Mouse (Mus musculus) forebrain, embryonic 16.5 days (tissue): ENCODE measurements at regions not wholly inside any gene's neighbourhood (a gene's known extent, or its start where the extent isn't known, plus 50 kb on each side); places are given as distances from the start of the nearest gene placed in this dataset.

ENCODE experiments used
- ATAC-seq: fragments of 200-750 bp; cut with Nextera tagmentation; 2 replicates; pipeline ENCODE4 v1.8.0; 2017; ENCODE audit warnings: mild to moderate bottlenecking, moderate library complexity
- H3K27ac ChIP-seq: fragments of 300-500 bp; sonication (generic); 2 replicates; pipeline ENCODE4 v1.5.1; 2014; ENCODE audit warnings: low read length, control low read depth
- H3K27me3 ChIP-seq: fragments of 300-500 bp; sonication (generic); replicated peaks from 2 replicates; pipeline ENCODE4 v1.6.1; 2014; ENCODE audit warnings: low read length; ENCODE audit not compliant: control insufficient read depth, insufficient read depth
- H3K36me3 ChIP-seq: fragments of 300-500 bp; sonication (generic); 2 replicates; pipeline ENCODE4 v1.6.1; 2014; ENCODE audit not compliant: control insufficient read depth, insufficient read depth
- H3K4me1 ChIP-seq: fragments of 300-500 bp; sonication (generic); replicated peaks from 2 replicates; pipeline ENCODE4 v1.6.1; 2014; ENCODE audit warnings: low read length; ENCODE audit not compliant: control insufficient read depth, insufficient read depth
- H3K4me2 ChIP-seq: fragments of 300-500 bp; sonication (generic); 2 replicates; pipeline ENCODE4 v1.6.1; 2014; ENCODE audit warnings: mild to moderate bottlenecking, low read length, control low read depth
- H3K4me3 ChIP-seq: fragments of 300-500 bp; sonication (generic); replicated peaks from 2 replicates; pipeline ENCODE4 v1.5.1; 2014; ENCODE audit warnings: mild to moderate bottlenecking, low read length, control low read depth
- H3K9ac ChIP-seq: fragments of 300-500 bp; sonication (generic); replicated peaks from 2 replicates; pipeline ENCODE4 v1.6.1; 2014; ENCODE audit warnings: low read depth, low read length, control low read depth
- H3K9me3 ChIP-seq: fragments of 300-500 bp; sonication (generic); 2 replicates; pipeline ENCODE4 v1.6.1; 2016; ENCODE audit warnings: low read length; ENCODE audit not compliant: control insufficient read depth
- WGBS: fragments of 180-500 bp; shearing (Covaris S2); extraction: QIAGEN DNeasy Blood & Tissue Kit; methylation state at CpG from one replicate; pipeline ENCODE4 v1.1.7; 2014; 5-methylcytosine and 5-hydroxymethylcytosine counted together

DNA sequence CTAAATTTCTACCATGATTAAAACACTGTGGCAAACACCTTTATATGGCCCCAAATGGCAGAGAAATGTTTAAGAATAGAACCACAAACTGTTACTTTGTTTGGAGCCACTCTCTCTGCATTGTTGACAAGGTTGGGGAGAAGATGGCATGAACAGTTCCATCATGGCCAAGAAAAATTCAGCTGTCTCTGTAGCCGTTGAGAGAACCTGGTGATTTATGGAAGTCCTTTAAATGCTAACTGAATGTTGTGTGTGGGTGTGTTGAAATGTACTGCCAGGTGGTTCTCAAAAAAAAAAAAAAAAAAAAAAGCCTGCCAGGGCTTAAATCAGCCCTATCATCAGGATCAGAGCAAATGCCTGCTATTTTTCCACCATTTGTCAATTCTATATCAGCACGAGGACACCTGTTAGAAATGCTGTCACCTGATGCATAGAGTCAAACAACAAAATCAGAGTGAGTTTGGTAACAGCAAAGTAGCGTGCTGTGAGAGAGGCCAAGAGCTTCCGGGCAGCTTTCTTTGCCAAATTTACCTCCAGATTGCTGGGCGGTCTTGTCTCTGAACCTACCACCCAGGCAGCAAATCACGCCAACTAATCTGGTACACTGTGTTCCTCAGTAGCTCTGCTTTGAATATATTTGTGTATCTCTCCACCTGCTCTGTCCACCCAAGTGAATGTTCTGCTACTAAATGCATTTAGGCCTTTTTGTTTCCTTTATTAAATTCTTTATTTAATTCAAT is 536.5 kb downstream of the Btbd3 start:
- WGBS, result 85% methylated on average over 6 of the region's 6 CpGs
- Histone ChIP-seq H3K27ac (no peak overlapping the region), H3K36me3 (no peaks in the 10 kb centered on the region), H3K4me3 (no peak overlapping the region), H3K9ac (no peak overlapping the region), H3K27me3 (no peaks in the 10 kb centered on the region), H3K4me1 (no peaks in the 10 kb centered on the region), H3K4me2 (no peak overlapping the region), H3K9me3 (no peaks in the 10 kb centered on the region)
- no peak for ATAC-seq

DNA sequence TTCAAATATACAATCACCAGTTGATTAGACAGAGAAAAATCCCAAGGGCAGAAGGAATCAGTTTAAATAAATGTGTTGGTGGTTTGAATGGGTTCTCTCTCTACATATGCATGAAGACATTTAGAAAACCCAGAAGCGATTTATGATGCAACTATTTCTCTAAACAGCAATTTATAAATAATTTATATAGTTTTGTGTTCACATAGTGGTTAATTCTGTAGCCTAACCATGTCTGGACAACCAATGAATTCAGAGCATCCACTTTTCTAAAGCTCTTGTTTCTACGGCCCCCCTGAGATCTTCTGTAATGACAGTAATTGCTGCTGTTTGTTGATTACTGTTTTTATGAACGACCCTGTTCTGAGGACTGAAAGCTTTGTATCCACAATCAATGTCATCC is 549.8 kb downstream of the Btbd3 start:
- Histone ChIP-seq H3K4me2 (no peak overlapping the region), H3K27ac (no peak overlapping the region), H3K9me3 (no peaks in the 10 kb centered on the region), H3K36me3 (no peaks in the 10 kb centered on the region), H3K9ac (no peak overlapping the region), H3K4me3 (no peak overlapping the region), H3K27me3 (no peaks in the 10 kb centered on the region), H3K4me1 (no peaks in the 10 kb centered on the region)
- WGBS, result 58% methylated on average over 3 of the region's 3 CpGs
- no peak for ATAC-seq

DNA sequence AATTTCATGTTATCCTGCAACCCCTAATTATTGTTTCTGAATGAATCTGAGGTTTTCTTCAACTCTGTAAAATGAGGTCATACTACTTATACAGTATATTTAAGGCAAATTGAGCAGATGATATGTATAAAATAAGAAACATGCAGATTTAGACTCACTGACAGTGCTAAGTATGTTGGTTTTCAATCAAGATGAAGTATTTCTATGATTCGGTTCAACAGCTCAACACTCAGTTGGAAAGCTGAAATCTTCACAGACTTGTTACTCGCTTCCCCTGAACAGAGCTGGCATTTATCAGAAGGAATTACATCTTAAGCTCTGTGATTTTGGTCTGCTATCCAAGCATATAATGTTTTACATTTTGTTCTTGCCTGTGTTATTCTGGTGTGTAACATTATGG is 553.4 kb downstream of the Btbd3 start:
- H3K9me3 ChIP-seq, result no peaks in the 10 kb centered on the region
- H3K9ac ChIP-seq, result no peak overlapping the region
- whole genome bisulfite sequencing, result 72% methylated on average over 2 of the region's 2 CpGs
- ATAC-seq, result no peak
- no peak overlapping the region for H3K4me2 ChIP-seq
- H3K36me3 ChIP-seq, result no peaks in the 10 kb centered on the region
- no peaks in the 10 kb centered on the region for H3K4me1 ChIP-seq
- no peak overlapping the region for H3K4me3 ChIP-seq
- H3K27ac ChIP-seq, result no peak overlapping the region
- H3K27me3 ChIP-seq, result no peaks in the 10 kb centered on the region

DNA sequence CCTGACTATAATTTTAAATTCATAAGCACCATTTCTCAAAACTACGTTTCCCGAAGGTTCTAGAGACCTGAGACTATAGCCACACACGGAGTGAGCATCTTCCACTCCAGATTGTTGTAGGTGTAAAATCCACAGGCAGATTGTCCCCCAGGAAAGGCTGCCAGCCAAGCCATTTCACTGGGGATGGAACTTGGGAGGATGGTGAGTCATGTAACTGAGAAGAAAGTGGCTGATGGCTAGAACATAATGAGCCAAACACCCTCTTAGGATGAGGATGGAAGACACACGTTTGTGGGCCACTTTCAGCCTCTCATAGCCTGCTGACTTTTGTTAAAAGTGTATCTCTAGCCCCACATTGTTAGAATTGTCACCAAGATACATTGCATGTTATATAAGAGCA is 564.1 kb downstream of the Btbd3 start:
- no peak overlapping the region for H3K9ac ChIP-seq
- 89% methylated on average over 4 of the region's 4 CpGs for WGBS
- H3K4me3 ChIP-seq, result no peak overlapping the region
- H3K27me3 ChIP-seq, result no peaks in the 10 kb centered on the region
- H3K4me1 ChIP-seq, result no peaks in the 10 kb centered on the region
- no peaks in the 10 kb centered on the region for H3K9me3 ChIP-seq
- H3K4me2 ChIP-seq, result no peak overlapping the region
- no peak overlapping the region for H3K27ac ChIP-seq
- ATAC-seq, result no peak
- H3K36me3 ChIP-seq, result no peaks in the 10 kb centered on the region

DNA sequence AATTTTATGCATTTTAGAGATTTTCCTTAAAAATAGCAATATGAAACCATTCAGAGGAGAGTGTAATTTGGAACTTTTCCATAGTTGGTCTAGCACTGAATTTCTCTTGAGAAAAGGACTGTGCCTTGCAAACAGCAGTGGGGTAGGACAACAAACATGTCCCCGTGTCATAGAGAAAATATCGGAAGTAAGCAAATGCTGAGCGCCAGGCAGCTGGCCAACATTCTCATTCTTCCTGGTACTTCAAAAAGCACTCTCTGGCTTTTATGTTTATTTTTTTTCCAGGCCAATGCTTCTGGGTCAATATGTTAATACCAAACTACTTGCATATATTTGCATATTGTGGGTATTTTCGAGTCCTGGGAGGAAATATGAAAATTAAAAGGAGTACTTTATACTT is 568.5 kb downstream of the Btbd3 start:
- Histone ChIP-seq H3K27ac (no peak overlapping the region), H3K4me1 (no peaks in the 10 kb centered on the region), H3K4me2 (no peak overlapping the region), H3K27me3 (no peaks in the 10 kb centered on the region), H3K36me3 (no peaks in the 10 kb centered on the region), H3K4me3 (no peak overlapping the region), H3K9ac (no peak overlapping the region), H3K9me3 (no peaks in the 10 kb centered on the region)
- ATAC-seq, result no peak
- 33% methylated on average over 4 of the region's 4 CpGs for WGBS

DNA sequence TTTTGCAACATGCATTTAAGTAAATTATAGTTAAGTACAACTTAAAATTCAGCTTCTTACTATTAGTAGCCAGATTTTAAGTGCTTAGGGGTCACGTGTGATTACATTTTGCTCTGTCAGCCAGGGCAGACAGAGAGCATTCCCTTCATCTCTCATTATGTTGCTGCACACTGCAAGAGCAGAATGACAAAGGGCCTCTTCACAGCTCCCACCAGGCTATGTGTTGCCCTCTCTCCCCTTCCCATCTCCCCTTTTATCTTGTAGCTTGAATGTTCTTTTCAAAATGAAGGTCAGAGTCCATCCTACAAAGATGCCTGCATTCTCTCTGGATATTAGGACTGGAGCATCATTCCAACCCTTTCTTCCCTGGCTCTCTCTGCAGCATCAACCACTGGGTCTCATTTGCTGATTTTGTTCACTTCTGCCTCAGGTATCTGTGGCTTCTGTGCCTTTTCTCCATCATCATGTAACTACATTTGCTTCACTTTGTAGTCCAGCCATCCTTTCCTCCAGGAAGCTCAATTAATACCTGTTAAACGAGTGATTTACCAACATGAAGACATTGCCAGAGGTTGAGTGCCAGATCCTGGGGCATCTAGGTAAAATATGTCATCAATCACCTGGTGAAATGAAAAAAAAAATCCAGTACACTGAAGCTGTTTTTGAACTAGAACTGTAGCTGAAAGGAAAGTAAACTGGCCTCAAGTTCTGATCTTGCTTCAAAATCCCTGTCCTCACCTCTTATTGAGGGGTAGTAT is 571.6 kb downstream of the Btbd3 start:
- Histone ChIP-seq H3K27me3 (no peaks in the 10 kb centered on the region), H3K4me3 (no peak overlapping the region), H3K9me3 (no peaks in the 10 kb centered on the region), H3K4me1 (no peaks in the 10 kb centered on the region), H3K9ac (no peak overlapping the region), H3K36me3 (no peaks in the 10 kb centered on the region), H3K27ac (no peak overlapping the region), H3K4me2 (no peak overlapping the region)
- 50% methylated on average over 2 of the region's 2 CpGs for WGBS
- ATAC-seq, result no peak

DNA sequence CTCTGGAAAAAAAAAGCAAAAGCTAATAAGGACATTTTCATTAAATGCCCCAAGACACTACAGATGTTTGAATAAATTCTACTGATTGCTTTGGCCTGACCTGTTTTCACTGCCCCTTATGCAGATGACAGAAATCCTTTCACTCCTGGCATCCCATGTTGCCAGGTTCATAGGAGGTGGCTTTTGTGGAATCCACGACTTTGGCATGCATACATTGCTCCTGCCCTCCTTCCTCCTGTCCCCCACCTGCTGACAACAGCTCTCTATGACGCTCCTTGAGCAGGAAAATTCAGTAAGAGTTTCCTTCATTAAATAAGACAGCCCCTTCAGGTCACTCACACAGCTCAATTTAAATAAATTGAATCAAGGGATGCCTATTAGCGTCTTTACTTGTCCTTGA is 582.5 kb downstream of the Btbd3 start:
- Histone ChIP-seq H3K4me1 (no peaks in the 10 kb centered on the region), H3K27me3 (no peaks in the 10 kb centered on the region), H3K4me2 (no peak overlapping the region), H3K9me3 (no peaks in the 10 kb centered on the region), H3K9ac (no peak overlapping the region), H3K36me3 (no peaks in the 10 kb centered on the region), H3K27ac (no peak overlapping the region), H3K4me3 (no peak overlapping the region)
- ATAC-seq, result no peak
- WGBS, result 20% methylated on average over 3 of the region's 3 CpGs

DNA sequence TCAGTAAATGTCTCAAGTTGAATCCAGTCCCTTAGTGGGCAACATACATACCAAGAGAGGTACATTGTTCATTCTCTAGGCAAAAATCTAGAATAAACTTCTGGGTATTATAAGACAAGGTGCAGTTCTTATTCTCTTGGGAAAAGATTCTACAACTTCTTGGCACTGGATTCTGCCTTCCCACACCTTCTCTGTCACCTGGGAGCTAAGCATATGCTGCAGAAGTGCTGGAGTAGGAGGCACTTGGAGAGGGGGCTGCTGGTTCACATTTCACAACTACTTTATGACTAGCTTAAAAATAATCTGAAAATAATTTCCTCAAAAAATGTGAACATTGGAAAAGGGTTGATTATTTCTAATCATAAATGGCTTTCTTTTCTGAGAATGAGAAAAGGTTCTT is 602.8 kb downstream of the Btbd3 start:
- Histone ChIP-seq H3K36me3 (no peaks in the 10 kb centered on the region), H3K9ac (no peak overlapping the region), H3K27me3 (no peaks in the 10 kb centered on the region), H3K4me2 (no peak overlapping the region), H3K4me3 (no peak overlapping the region), H3K4me1 (no peaks in the 10 kb centered on the region), H3K27ac (no peak overlapping the region), H3K9me3 (no peaks in the 10 kb centered on the region)
- ATAC-seq, result no peak

DNA sequence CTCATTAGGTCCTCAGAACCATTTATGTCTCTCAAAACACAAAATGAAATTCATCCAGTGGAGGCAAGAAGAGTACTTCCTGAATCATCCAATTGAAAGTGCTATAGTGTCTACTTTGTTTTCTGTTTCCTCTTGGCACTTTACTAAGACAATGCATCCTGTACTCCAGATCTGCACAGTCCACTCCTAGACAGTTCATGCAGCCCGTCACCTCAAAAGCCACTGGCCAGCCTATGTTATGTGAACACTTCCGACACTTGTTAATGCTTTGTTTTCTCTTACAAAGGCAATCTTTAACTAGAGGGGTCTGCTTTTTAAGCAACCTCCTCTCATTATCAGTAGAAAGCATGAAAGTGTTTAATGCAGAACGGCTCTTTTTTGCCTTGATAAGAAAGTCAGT is 597.1 kb upstream of the Sptlc3 start:
- no peak overlapping the region for H3K9ac ChIP-seq
- H3K27me3 ChIP-seq, result no peaks in the 10 kb centered on the region
- no peak overlapping the region for H3K4me3 ChIP-seq
- WGBS, result 4% methylated on average over 3 of the region's 3 CpGs
- H3K4me2 ChIP-seq, result peak overlapping the region; percentile 39; the same call in 1 of the 2 replicates
- H3K36me3 ChIP-seq, result no peaks in the 10 kb centered on the region
- H3K4me1 ChIP-seq, result peaks cover 8% of the 10 kb centered on the region
- H3K27ac ChIP-seq, result no peak overlapping the region
- H3K9me3 ChIP-seq, result no peaks in the 10 kb centered on the region
- ATAC-seq, result peak; percentile 38; the same call in 1 of the 2 replicates
